Mouse (Mus musculus) megakaryocyte-erythroid progenitor cell, adult 5-6 weeks (primary cell): Measurements from ENCODE around the gene Adamtsl1. TPM values are rescaled to one million over a fixed set of nuclear protein-coding genes. Genes with fewer than 3 reads are reported as not detected.

Experiments used
- ATAC-seq: replicated peaks from 2 replicates; pipeline ENCODE4 v1.8.0; 2016; ENCODE audit warnings: mild to moderate bottlenecking, inconsistent platforms; ENCODE audit not compliant: severe bottlenecking, poor library complexity, low FRiP score, low TSS enrichment
- total RNA-seq, 2 experiments: library from RNA; stranded (forward) in 1 of 2; stranded (reverse) in 1 of 2; fragments of 200-1000, 215-1000 nt in 1 of 2; fragments of >200 nt in 1 of 2; fragmentation: Nextera tagmentation in 1 of 2; gene quantifications; 2 replicates each; pipeline ENCODE4 v1.2.3; 2014 to 2017

Adamtsl1 gene
- total RNA-seq, 2 experiments from 2014 or later, result not detected

DNA sequence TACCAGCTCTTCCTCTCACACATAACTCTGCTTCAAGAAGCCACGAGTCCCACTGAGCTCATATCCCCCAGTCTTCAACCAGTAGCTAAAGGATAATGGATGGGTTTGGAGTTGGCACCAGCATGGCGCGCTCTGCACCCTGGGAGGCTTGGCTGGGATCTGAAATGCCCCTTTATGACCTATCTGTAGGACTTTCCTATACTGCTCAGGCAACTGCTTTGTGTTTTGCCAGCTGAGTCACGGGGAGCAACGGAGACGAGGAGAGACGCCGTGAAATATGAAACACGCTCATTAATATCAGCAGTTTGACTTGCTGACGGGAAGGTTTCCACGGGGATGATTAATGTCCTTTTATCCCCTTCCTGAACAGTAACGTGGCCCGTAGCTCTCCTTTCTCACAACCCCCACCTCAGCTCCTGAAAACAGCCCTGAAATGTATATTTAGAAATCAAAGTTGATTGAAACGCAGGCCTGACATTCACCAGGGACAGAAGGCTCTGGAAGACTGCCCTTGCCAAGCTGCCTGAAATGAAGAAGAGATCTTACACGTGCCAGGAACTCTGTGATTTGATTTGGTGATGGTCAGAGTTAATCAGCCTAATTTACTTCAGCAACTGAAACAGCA, 902.5 kb downstream of the Adamtsl1 start:
- no peak for ATAC-seq

- ATAC-seq, result no peak
These were observed 908.6 kb downstream of the Adamtsl1 start for GRCm38 (mm10) chr4:86422586-86422985.

- ATAC-seq, result no peak
These were observed 911.6 kb downstream of the Adamtsl1 start for GRCm38 (mm10) chr4:86425581-86425980.

DNA sequence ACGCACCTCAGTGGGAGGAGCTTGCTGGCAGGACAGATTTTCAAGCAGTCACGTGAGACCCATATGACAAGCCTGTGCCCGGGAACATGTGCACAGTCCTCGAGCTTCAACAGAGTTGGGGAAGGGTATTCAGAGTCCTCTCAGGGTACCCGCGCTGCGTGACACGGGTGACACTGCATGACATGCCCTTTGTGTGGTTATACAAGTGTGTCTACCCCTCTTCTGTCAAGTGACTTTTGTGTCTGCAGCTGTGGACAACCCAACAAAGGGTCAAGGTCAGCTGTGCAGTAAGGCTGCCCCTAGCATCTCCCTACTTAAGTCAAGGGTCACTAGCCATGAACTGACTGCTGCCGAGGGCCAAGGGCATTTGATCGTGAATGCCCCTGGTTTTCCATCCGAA, 912.6 kb downstream of the Adamtsl1 start:
- no peak for ATAC-seq

DNA sequence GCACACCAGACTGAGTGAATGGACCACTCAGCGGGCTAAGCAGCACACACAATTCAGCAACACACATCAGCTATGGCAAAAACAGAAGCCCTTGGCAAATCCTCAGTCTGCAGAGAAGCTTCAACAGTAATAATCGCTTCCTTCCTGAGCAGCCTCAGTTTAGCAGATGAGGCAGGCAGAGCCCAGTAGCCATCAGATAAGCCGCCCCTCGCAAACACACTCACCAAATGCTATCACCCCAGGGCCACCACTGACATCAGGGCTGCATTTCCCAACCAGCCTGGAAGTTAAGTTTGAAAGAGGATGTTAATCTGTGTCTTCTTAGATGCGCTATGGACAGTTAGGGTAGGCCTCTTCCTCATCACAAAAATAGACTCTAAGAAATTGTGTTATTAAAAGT, 913.3 kb downstream of the Adamtsl1 start:
- ATAC-seq, result no peak

DNA sequence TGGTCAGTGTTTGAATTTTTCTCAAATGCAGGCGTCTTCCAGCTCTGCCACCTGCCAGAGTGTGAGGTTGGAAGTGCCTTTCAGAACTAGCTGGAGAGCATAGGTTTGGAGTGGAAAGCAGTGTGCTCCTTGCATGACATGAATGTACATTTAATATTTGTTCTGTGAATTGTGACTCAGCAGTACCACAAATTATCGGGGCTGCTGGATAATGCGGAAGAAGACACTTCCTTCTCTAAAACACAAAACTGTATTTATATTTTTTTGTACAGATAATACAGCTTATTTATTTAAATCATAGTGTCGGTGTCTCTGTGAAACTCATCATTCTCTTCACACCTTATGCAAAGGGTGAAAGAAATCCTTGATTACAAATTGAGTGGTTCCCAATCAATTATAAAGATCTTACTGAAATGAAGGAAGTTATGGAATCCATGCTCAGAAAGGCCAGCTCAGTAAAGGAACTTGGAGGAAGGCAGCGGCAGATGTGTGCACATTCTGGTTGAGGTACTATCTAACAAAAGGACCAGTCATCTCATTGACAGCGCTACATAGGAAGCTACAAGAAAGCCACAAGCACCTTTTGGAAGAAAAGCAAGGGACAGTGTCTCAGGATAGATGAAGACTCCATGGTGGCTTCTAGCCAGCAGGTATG, 914.2 kb downstream of the Adamtsl1 start:
- no peak for ATAC-seq

DNA sequence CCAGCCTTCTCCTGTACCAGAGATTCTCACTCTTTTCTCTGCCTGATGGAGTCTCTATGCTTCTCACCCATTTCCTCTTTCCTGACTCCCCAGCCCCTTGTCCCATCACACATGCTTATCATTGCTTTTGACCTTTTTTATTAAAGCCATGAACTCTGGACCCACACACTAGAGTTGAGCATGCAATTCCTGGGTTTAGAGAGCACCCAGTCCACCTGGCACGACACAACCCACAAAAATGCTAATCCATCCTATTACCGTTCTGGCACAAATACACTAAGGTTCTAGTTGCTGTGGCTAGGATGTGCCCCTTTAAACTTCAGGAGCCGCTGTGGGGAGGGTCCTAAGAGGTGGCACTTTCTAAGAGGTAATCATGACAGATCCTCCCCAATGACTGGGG, 921.7 kb downstream of the Adamtsl1 start:
- ATAC-seq, result no peak

GRCm38 (mm10) chr4:86436336-86436735, 922.4 kb downstream of the Adamtsl1 start:
- ATAC-seq, result no peak

DNA sequence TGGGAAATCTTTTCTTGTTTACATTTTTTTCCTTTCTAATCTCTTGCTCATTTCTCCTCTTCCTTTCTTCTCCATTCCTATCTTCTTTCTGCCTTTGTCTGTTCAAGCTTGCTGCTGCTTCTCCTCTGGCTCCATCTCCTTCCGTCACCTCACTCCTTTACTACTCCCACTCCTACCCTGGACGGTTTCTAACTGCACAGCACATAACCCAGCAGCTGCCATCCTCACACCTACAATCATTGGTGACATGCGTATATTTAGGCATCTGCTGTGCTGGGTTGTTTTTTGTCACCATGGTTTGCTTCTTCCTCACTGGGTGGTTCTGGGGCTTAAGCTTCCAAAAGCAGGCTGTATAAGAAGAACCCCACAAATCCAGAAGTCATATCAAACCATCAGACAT, 936.5 kb downstream of the Adamtsl1 start:
- ATAC-seq, result no peak

- ATAC-seq, result no peak
These were observed 950.8 kb downstream of the Adamtsl1 start for GRCm38 (mm10) chr4:86464808-86465207.
